Mouse (Mus musculus) forebrain, embryonic 15.5 days (tissue): ENCODE results near the gene Hoxd3. TPM values are rescaled to one million over a fixed set of nuclear protein-coding genes. Genes with fewer than 3 reads are reported as not detected.

Experiments
- ATAC-seq: fragments of 200-750 bp; cut with Nextera tagmentation; replicated peaks from 2 replicates; pipeline ENCODE4 v1.8.0; 2017; ENCODE audit warnings: mild to moderate bottlenecking, moderate TSS enrichment, moderate library complexity
- H3K27ac ChIP-seq: fragments of 300-500 bp; sonication (generic); replicated peaks from 2 replicates; pipeline ENCODE4 v1.5.1; 2015; ENCODE audit warnings: mild to moderate bottlenecking, inconsistent platforms
- H3K27me3 ChIP-seq: fragments of 300-500 bp; sonication (generic); 2 replicates; pipeline ENCODE4 v1.6.1; 2015; ENCODE audit warnings: inconsistent platforms
- H3K36me3 ChIP-seq: fragments of 300-500 bp; sonication (generic); 2 replicates; pipeline ENCODE4 v1.6.1; 2015; ENCODE audit warnings: mild to moderate bottlenecking, inconsistent platforms
- H3K4me1 ChIP-seq: fragments of 300-500 bp; sonication (generic); 2 replicates; pipeline ENCODE4 v1.6.1; 2015; ENCODE audit warnings: inconsistent platforms
- H3K4me2 ChIP-seq: fragments of 300-500 bp; sonication (generic); replicated peaks from 2 replicates; pipeline ENCODE4 v1.6.1; 2015; ENCODE audit warnings: mild to moderate bottlenecking, inconsistent platforms
- H3K4me3 ChIP-seq: fragments of 300-500 bp; sonication (generic); 2 replicates; pipeline ENCODE4 v1.5.1; 2015; ENCODE audit warnings: mild to moderate bottlenecking, inconsistent platforms
- H3K9ac ChIP-seq: fragments of 300-500 bp; sonication (generic); replicated peaks from 2 replicates; pipeline ENCODE4 v1.6.1; 2015; ENCODE audit warnings: mild to moderate bottlenecking, inconsistent platforms
- H3K9me3 ChIP-seq: fragments of 300-500 bp; sonication (generic); 2 replicates; pipeline ENCODE4 v1.6.1; 2016; ENCODE audit warnings: inconsistent platforms
- WGBS: fragments of 180-500 bp; shearing (Covaris S2); methylation state at CpG from one replicate; pipeline ENCODE4 v1.1.7; 2015; ENCODE audit warnings: mixed read lengths; 5-methylcytosine and 5-hydroxymethylcytosine counted together
- polyA plus RNA-seq: library from polyadenylated mRNA; unstranded; fragments of >200 nt; fragmentation: Nextera tagmentation; extraction: Ambion mirVana; gene quantifications from 2 replicates; pipeline ENCODE4 v1.2.1, GENCODE M21; 2015

The Hoxd3 gene
- polyA plus RNA-seq, 1 experiment from 2014 or later = not detected

- no peak overlapping the region for H3K4me2 ChIP-seq
- H3K36me3 ChIP-seq = no peaks in the 10 kb centered on the region
- peaks cover 15% of the 10 kb centered on the region for H3K4me1 ChIP-seq
- 17% methylated on average over 5 of the region's 5 CpGs for WGBS
- H3K27me3 ChIP-seq = peaks cover 96% of the 10 kb centered on the region
- ATAC-seq = no peak
- H3K9ac ChIP-seq = no peak overlapping the region
- H3K27ac ChIP-seq = no peak overlapping the region
- no peak overlapping the region for H3K4me3 ChIP-seq
- H3K9me3 ChIP-seq = no peaks in the 10 kb centered on the region
Measured at GRCm38 (mm10) chr2:74750731-74751250, 39.1 kb downstream of the Hoxd3 start.

- 58% methylated on average over 1 of the region's 1 CpGs for WGBS
- Histone ChIP-seq H3K27me3 (peaks cover 96% of the 10 kb centered on the region), H3K9ac (no peak overlapping the region), H3K36me3 (no peaks in the 10 kb centered on the region), H3K27ac (no peak overlapping the region), H3K4me2 (no peak overlapping the region), H3K4me1 (peaks cover 15% of the 10 kb centered on the region), H3K4me3 (no peak overlapping the region), H3K9me3 (no peaks in the 10 kb centered on the region)
- no peak for ATAC-seq
Measured at GRCm38 (mm10) chr2:74751861-74752260, 40.1 kb downstream of the Hoxd3 start.

- Histone ChIP-seq H3K4me1 (peaks cover 15% of the 10 kb centered on the region), H3K9ac (no peak overlapping the region), H3K27ac (no peak overlapping the region), H3K4me3 (0 out of 2 replicates have a peak overlapping the region, but pooled peaks have one; percentile 1), H3K4me2 (0 out of 2 replicates have a peak overlapping the region, but pooled peaks have one; percentile 9), H3K9me3 (no peaks in the 10 kb centered on the region), H3K27me3 (peaks cover 95% of the 10 kb centered on the region), H3K36me3 (no peaks in the 10 kb centered on the region)
- no peak for ATAC-seq
- WGBS = 2% methylated on average over 45 of the region's 45 CpGs
Measured at GRCm38 (mm10) chr2:74752431-74753174, 40.9 kb downstream of the Hoxd3 start.

- no peak overlapping the region for H3K4me2 ChIP-seq
Measured at GRCm38 (mm10) chr2:74753175-74753523, 41.4 kb downstream of the Hoxd3 start.

GRCm38 (mm10) chr2:74753711-74754110 is 42.0 kb downstream of the Hoxd3 start:
- 12% methylated on average over 5 of the region's 5 CpGs for WGBS
- H3K4me2 ChIP-seq = no peak overlapping the region
- ATAC-seq = no peak
- H3K36me3 ChIP-seq = no peaks in the 10 kb centered on the region
- no peak overlapping the region for H3K4me3 ChIP-seq
- H3K27me3 ChIP-seq = peaks cover 95% of the 10 kb centered on the region
- no peak overlapping the region for H3K27ac ChIP-seq
- no peaks in the 10 kb centered on the region for H3K9me3 ChIP-seq
- peaks cover 15% of the 10 kb centered on the region for H3K4me1 ChIP-seq
- H3K9ac ChIP-seq = no peak overlapping the region

More at GRCm38 (mm10) chr2:74753175-74753523, 41.4 kb downstream of the Hoxd3 start:
- Histone ChIP-seq H3K9me3 (no peaks in the 10 kb centered on the region), H3K27me3 (peaks cover 95% of the 10 kb centered on the region), H3K4me1 (peaks cover 15% of the 10 kb centered on the region), H3K9ac (no peak overlapping the region), H3K4me3 (no peak overlapping the region), H3K36me3 (no peaks in the 10 kb centered on the region), H3K27ac (no peak overlapping the region)
- 1% methylated on average over 25 of the region's 25 CpGs for WGBS
- ATAC-seq = no peak

- no peak for ATAC-seq
- peaks cover 92% of the 10 kb centered on the region for H3K27me3 ChIP-seq
- no peak overlapping the region for H3K4me3 ChIP-seq
- no peak overlapping the region for H3K27ac ChIP-seq
- no peak overlapping the region for H3K9ac ChIP-seq
- no peaks in the 10 kb centered on the region for H3K9me3 ChIP-seq
- no peak overlapping the region for H3K4me2 ChIP-seq
- WGBS = 0% methylated on average over 1 of the region's 1 CpGs
- H3K4me1 ChIP-seq = peaks cover 15% of the 10 kb centered on the region
- H3K36me3 ChIP-seq = no peaks in the 10 kb centered on the region
Measured at GRCm38 (mm10) chr2:74760146-74760545, 48.4 kb downstream of the Hoxd3 start.

GRCm38 (mm10) chr2:74761941-74762340 is 50.2 kb downstream of the Hoxd3 start:
- H3K9me3 ChIP-seq = no peaks in the 10 kb centered on the region
- no peaks in the 10 kb centered on the region for H3K36me3 ChIP-seq
- peaks cover 94% of the 10 kb centered on the region for H3K27me3 ChIP-seq
- H3K27ac ChIP-seq = no peak overlapping the region
- H3K4me2 ChIP-seq = no peak overlapping the region
- no peak overlapping the region for H3K9ac ChIP-seq
- no peak for ATAC-seq
- WGBS = 3% methylated on average over 13 of the region's 13 CpGs
- no peak overlapping the region for H3K4me3 ChIP-seq
- H3K4me1 ChIP-seq = peaks cover 15% of the 10 kb centered on the region

- under 1% methylated on average over 61 of the region's 61 CpGs for WGBS
Measured at GRCm38 (mm10) chr2:74762522-74763244, 51.0 kb downstream of the Hoxd3 start, which contains the start of gene Hoxd1. TSS of gene Hoxd1 (plus strand) at chr2:74762980.

GRCm38 (mm10) chr2:74763245-74763735 is 51.6 kb downstream of the Hoxd3 start:
- Histone ChIP-seq H3K4me1 (peaks cover 15% of the 10 kb centered on the region), H3K27me3 (peaks cover 86% of the 10 kb centered on the region), H3K4me2 (peak overlapping the region; percentile 73), H3K4me3 (peak overlapping the region; percentile 50), H3K9me3 (no peaks in the 10 kb centered on the region), H3K36me3 (no peaks in the 10 kb centered on the region), H3K9ac (no peak overlapping the region), H3K27ac (no peak overlapping the region)
- WGBS = under 1% methylated on average over 51 of the region's 53 CpGs
- ATAC-seq = 0 out of 2 replicates have a peak, but pooled peaks have one; percentile 13

More at GRCm38 (mm10) chr2:74762522-74763244, 51.0 kb downstream of the Hoxd3 start, which contains the start of gene Hoxd1:
- Histone ChIP-seq H3K27ac (no peak within 1 kb of the TSS), H3K9me3 (no peaks in the 10 kb centered on the region), H3K36me3 (no peaks in the 10 kb centered on the region), H3K9ac (no peak within 1 kb of the TSS), H3K4me3 (peak within 1 kb of the TSS; percentile 50), H3K27me3 (peaks cover 91% of the 10 kb centered on the region), H3K4me1 (peaks cover 15% of the 10 kb centered on the region), H3K4me2 (peak within 1 kb of the TSS; percentile 73)
- ATAC-seq = peak; percentile 73

- H3K27ac ChIP-seq = no peak overlapping the region
- no peak overlapping the region for H3K9ac ChIP-seq
- H3K4me2 ChIP-seq = no peak overlapping the region
- no peaks in the 10 kb centered on the region for H3K36me3 ChIP-seq
- 47% methylated on average over 10 of the region's 10 CpGs for WGBS
- no peaks in the 10 kb centered on the region for H3K9me3 ChIP-seq
- no peak for ATAC-seq
- no peak overlapping the region for H3K4me3 ChIP-seq
- H3K27me3 ChIP-seq = peaks cover 88% of the 10 kb centered on the region
- peaks cover 15% of the 10 kb centered on the region for H3K4me1 ChIP-seq
Measured at GRCm38 (mm10) chr2:74763976-74764375, 52.2 kb downstream of the Hoxd3 start.

GRCm38 (mm10) chr2:74774359-74774758 is 62.6 kb downstream of the Hoxd3 start:
- ATAC-seq = no peak
- no peaks in the 10 kb centered on the region for H3K27me3 ChIP-seq
- H3K9me3 ChIP-seq = no peaks in the 10 kb centered on the region
- H3K4me1 ChIP-seq = no peaks in the 10 kb centered on the region
- H3K4me3 ChIP-seq = no peak overlapping the region
- H3K27ac ChIP-seq = no peak overlapping the region
- 92% methylated on average over 2 of the region's 2 CpGs for WGBS
- H3K36me3 ChIP-seq = no peaks in the 10 kb centered on the region
- H3K4me2 ChIP-seq = no peak overlapping the region
- no peak overlapping the region for H3K9ac ChIP-seq
